Mouse (Mus musculus): ENCODE results near the gene Tns2. TPM values are rescaled to one million over a fixed set of nuclear protein-coding genes. Genes with fewer than 3 reads are reported as not detected.
"Not testable (repeated sequence)": the region's sequence is repeated elsewhere in the genome, so short reads cannot be mapped to it uniquely, and the experiment has no call there.

Tns2 gene
- polyA plus RNA-seq, 1 experiment = 26.7 TPM

DNA sequence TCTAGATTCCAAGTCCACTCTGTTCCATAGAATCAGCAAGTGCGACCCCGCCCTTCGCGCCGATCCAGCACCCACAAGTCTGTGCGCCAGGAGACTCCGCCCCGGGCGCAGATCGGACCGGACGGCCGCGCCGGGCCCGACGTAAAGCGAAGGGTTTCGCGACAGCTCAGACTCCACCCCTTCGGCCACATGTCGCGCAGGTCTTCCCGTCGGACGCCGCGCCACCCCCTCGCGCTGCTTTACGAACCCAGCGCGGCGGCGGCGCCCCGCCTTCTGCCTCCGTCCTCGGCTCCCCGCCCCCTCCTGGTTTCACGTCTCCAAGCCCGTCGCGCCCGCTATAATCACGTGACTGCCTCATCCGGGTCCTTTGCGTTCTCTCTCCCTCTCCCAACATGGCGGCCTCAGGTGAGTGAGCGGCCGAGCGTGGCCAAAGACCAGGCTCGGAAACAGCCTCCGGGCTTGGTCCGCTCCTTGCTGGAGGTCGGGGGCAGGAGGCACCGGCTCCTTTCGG is 26.6 kb upstream of the Tns2 start, which contains the start of gene Eif4b:
Gene Eif4b, plus strand, starts transcription at position 215 of the 511 bp plus-strand sequence.
- TF ChIP-seq POLR2A (IDR thresholded peaks at IDR 0.05; ENCODE audit: borderline replicate concordance, control insufficient read depth, low read depth, low read length) = peak; percentile 47; the same call in 1 of the 2 replicates
- no peak for TF ChIP-seq CTCF (IDR thresholded peaks at IDR 0.05; ENCODE audit: control insufficient read depth, insufficient read depth, low read length)
- Histone ChIP-seq H3K27ac (ENCODE audit: control insufficient read depth, insufficient read depth, low read depth, low read length, poor library complexity) (peak within 1 kb of the TSS; percentile 79), H3K4me1 (ENCODE audit: control insufficient read depth, insufficient read depth, low read length) (peaks cover 1% of the 10 kb centered on the region), H3K4me3 (replicated peaks; ENCODE audit: control insufficient read depth, low read depth, low read length) (peak within 1 kb of the TSS; percentile 86)
- WGBS = under 1% methylated on average over 58 of the region's 58 CpGs

DNA sequence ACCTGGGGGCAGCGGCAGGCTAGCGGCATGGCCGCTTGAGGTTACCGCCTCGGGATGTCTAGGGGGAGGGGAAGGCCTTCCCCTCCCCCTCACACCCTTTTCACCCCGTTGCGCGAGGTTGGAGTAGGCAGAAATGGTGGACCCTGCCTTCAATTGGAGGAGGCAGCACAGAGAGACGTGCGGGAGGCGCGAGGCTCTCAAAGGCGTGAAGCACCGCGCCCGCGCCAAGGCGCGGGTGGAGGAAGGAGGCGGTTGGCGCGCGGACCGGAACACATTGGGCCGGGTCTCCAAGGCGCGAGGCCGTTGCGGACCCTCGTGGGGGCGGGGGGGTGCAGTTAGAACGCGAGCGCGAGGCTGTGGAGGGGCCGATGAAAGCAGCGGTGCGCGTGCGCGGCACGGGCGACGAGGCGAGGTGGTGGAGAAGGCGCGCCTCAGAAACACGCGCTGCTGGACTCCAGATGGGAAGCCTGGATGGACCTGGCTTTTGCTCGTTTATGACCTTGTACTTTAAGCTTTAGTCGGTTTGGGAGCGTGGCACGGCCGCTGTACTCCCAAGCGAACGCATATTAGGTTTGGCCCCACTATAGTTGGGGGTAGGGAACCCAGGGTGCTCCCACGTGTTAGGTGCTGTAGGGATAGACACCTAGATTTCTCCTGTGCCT is 26.0 kb upstream of the Tns2 start:
- peak overlapping the region; percentile 79 for H3K27ac ChIP-seq (ENCODE audit: control insufficient read depth, insufficient read depth, low read depth, low read length, poor library complexity)
- TF ChIP-seq POLR2A (IDR thresholded peaks at IDR 0.05; ENCODE audit: borderline replicate concordance, control insufficient read depth, low read depth, low read length) (no peak), CTCF (IDR thresholded peaks at IDR 0.05; ENCODE audit: control insufficient read depth, insufficient read depth, low read length) (no peak)
- H3K4me1 ChIP-seq (ENCODE audit: control insufficient read depth, insufficient read depth, low read length) = peaks cover 1% of the 10 kb centered on the region
- H3K4me3 ChIP-seq (replicated peaks; ENCODE audit: control insufficient read depth, low read depth, low read length) = peak overlapping the region; percentile 86
- under 1% methylated on average over 57 of the region's 57 CpGs for WGBS

DNA sequence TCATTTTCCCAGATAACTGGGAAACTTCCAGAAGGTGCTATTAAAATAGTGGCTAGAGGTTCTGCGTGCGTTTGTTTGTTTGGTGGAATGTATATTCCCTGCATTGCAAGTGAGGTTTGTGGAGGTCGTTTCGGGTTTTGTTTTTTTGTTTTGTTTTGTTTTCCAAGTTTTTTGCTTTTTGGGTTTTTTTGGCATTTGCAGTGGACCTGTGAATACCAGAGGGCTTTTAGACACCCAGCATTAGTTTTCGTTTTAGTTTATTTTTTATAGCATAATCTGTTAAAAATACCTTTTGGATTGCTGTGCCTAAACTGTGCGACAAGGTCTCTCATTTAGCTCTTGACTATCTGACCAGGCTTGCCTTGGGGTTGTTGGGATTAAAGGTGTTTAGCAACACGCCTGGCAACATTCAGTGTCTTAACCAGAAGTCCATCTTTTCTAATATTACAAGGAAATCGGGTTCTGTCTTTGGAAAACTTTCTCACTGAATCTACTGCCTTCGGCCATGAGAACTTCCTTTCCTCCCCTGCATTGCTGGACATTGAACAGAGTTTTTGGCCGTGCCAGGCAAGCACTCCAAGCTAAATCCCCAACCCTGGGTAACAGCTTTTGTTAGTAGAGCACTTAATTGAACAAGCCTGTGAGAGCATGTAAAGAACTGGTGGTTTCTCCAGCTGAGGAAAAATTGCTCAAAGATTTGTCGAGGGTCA is 25.2 kb upstream of the Tns2 start:
- WGBS = 4% methylated on average over 11 of the region's 11 CpGs
- H3K27ac ChIP-seq (ENCODE audit: control insufficient read depth, insufficient read depth, low read depth, low read length, poor library complexity) = no peak overlapping the region
- TF ChIP-seq CTCF (IDR thresholded peaks at IDR 0.05; ENCODE audit: control insufficient read depth, insufficient read depth, low read length) = no peak
- no peak for TF ChIP-seq POLR2A (IDR thresholded peaks at IDR 0.05; ENCODE audit: borderline replicate concordance, control insufficient read depth, low read depth, low read length)
- peaks cover 1% of the 10 kb centered on the region for H3K4me1 ChIP-seq (ENCODE audit: control insufficient read depth, insufficient read depth, low read length)
- H3K4me3 ChIP-seq (replicated peaks; ENCODE audit: control insufficient read depth, low read depth, low read length) = peak overlapping the region; percentile 15

DNA sequence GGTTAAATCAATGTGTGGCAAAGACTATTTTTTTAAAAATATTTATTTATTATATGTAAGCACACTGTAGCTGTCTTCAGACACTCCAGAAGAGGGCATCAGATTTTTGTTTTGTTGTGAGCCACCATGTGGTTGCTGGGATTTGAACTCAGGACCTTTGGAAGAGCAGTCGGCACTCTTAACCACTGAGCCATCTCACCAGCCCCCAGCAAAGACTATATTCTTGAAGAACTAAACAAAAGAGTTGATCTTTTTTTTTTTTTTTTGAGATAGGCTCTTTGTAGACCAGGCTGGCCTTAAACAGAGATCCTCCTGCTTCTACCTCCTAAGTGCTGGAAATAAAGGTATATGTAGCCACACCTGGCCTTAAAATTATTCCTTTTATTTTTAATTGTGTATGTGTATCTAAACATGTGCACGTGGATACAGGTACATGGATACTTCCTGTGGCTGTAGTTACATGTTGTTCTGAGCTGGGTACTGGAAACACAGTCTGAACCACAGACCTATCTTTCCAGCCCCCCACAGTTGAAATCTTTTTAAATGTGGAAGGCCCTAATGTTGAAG is 23.0 kb upstream of the Tns2 start:
- Histone ChIP-seq H3K4me3 (replicated peaks; ENCODE audit: control insufficient read depth, low read depth, low read length) (no peak overlapping the region), H3K27ac (ENCODE audit: control insufficient read depth, insufficient read depth, low read depth, low read length, poor library complexity) (no peak overlapping the region), H3K4me1 (ENCODE audit: control insufficient read depth, insufficient read depth, low read length) (peaks cover 1% of the 10 kb centered on the region; the same call in 1 of the 2 replicates)
- TF ChIP-seq POLR2A (IDR thresholded peaks at IDR 0.05; ENCODE audit: borderline replicate concordance, control insufficient read depth, low read depth, low read length) (no peak), CTCF (IDR thresholded peaks at IDR 0.05; ENCODE audit: control insufficient read depth, insufficient read depth, low read length) (no peak)
- 66% methylated on average over 2 of the region's 2 CpGs for WGBS

DNA sequence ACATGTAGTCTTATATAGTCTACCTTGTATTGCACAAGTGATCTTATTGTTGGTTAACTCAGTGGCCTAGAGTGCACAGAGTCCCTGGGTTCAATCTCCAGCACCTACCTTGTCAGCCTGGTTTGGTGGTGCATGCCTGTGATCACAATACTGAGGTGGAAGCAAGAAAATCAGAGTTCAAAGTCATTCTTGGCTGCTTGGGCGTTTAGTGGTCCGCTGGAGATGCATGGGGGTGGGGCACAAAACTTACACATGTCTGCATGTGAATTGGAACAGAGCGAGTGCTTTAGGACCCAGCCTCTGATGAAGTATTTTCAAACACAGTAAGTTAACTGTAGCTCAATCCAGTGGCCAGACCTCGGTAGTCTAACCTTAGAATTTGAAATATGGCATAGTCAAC is 21.0 kb upstream of the Tns2 start:
- TF ChIP-seq POLR2A (IDR thresholded peaks at IDR 0.05; ENCODE audit: borderline replicate concordance, control insufficient read depth, low read depth, low read length) = no peak
- TF ChIP-seq CTCF (IDR thresholded peaks at IDR 0.05; ENCODE audit: control insufficient read depth, insufficient read depth, low read length) = no peak
- Histone ChIP-seq H3K27ac (ENCODE audit: control insufficient read depth, insufficient read depth, low read depth, low read length, poor library complexity) (no peak overlapping the region), H3K4me3 (replicated peaks; ENCODE audit: control insufficient read depth, low read depth, low read length) (no peak overlapping the region), H3K4me1 (ENCODE audit: control insufficient read depth, insufficient read depth, low read length) (peaks cover 1% of the 10 kb centered on the region; the same call in 1 of the 2 replicates)
- 67% methylated on average over 4 of the region's 4 CpGs for WGBS

DNA sequence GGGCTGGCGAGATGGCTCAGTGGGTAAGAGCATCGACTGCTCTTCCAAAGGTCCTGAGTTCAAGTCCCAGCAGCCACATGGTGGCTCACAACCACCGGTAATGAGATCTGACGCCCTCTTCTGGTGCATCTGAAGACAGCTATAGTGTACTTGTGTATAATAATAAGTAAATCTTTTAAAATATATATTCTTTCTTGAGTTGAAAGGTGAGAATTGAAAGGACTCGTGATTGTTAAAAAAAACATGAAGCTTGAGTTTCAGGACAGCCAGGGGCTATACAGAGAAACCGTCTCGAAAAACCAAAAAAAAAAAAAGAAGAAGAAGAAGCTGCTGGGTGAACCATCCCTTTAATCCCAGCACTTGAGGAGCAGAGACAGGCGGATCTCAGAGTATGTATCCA is 20.3 kb upstream of the Tns2 start:
- not testable (repeated sequence) for H3K4me1 ChIP-seq (ENCODE audit: control insufficient read depth, insufficient read depth, low read length); H3K27ac ChIP-seq (ENCODE audit: control insufficient read depth, insufficient read depth, low read depth, low read length, poor library complexity)
- 59% methylated on average over 8 of the region's 8 CpGs for WGBS

DNA sequence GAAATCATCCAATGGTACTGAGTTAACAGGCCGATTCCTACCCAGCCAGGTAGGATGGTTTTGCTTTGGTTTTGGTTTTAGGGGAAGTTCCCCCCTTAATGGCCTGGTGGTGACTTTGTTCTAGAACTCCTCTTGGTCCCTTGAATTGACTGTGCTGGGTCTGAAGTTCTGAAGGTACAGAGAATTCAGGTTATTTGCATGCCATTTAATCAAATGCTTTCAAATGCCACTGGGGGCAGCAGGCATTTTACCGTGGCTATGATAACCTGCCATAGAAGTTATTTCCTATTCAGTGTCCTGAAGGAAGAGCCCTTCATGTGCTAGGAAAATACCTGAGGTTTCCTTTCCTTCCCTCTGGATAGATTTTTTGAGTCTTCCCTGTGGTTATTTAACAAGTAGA is 19.8 kb upstream of the Tns2 start:
- H3K4me3 ChIP-seq (replicated peaks; ENCODE audit: control insufficient read depth, low read depth, low read length) = no peak overlapping the region
- TF ChIP-seq CTCF (IDR thresholded peaks at IDR 0.05; ENCODE audit: control insufficient read depth, insufficient read depth, low read length) = no peak
- no peak for TF ChIP-seq POLR2A (IDR thresholded peaks at IDR 0.05; ENCODE audit: borderline replicate concordance, control insufficient read depth, low read depth, low read length)
- WGBS = 32% methylated on average over 2 of the region's 2 CpGs
- no peak overlapping the region for H3K27ac ChIP-seq (ENCODE audit: control insufficient read depth, insufficient read depth, low read depth, low read length, poor library complexity)
- H3K4me1 ChIP-seq (ENCODE audit: control insufficient read depth, insufficient read depth, low read length) = no peaks in the 10 kb centered on the region; the same call in 1 of the 2 replicates

More for the DNA sequence above, 20.3 kb upstream of the Tns2 start:
- H3K4me3 ChIP-seq (replicated peaks; ENCODE audit: control insufficient read depth, low read depth, low read length) = not testable (repeated sequence)

DNA sequence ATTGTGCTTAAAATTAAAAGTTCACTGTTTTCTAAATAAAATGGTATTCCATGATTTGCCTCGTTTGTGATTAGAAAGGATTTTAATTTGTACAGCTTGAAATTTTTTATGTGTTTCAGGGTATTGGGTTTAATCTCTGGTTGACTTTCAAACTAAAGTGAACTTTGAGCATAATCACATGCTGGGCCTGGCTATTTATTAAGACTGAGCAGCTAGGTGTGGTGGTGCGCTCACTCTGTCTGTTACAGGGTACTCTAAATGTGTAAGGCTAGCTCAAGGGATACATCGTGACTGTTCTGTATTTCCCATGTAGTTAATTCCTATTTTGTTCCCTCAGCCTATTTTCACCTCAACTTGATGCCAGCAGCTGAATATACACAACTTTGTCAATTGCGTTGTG is 18.1 kb upstream of the Tns2 start:
- WGBS = 85% methylated on average over 4 of the region's 4 CpGs
- Histone ChIP-seq H3K27ac (ENCODE audit: control insufficient read depth, insufficient read depth, low read depth, low read length, poor library complexity) (no peak overlapping the region), H3K4me1 (ENCODE audit: control insufficient read depth, insufficient read depth, low read length) (no peaks in the 10 kb centered on the region; the same call in 1 of the 2 replicates), H3K4me3 (replicated peaks; ENCODE audit: control insufficient read depth, low read depth, low read length) (no peak overlapping the region)
- TF ChIP-seq CTCF (IDR thresholded peaks at IDR 0.05; ENCODE audit: control insufficient read depth, insufficient read depth, low read length) (no peak), POLR2A (IDR thresholded peaks at IDR 0.05; ENCODE audit: borderline replicate concordance, control insufficient read depth, low read depth, low read length) (no peak)

Measured in bone marrow, adult 2 months (tissue).